Mouse (Mus musculus): ENCODE data around the gene Map3k4. TPM values are rescaled to one million over a fixed set of nuclear protein-coding genes. Genes with fewer than 3 reads are reported as not detected.

Map3k4 gene
- polyA plus RNA-seq, 1 experiment from 2014 or later = 39.2 TPM

- Histone ChIP-seq H3K36me3 (ENCODE audit: control insufficient read depth, insufficient read depth, low read length) (peaks cover 28% of the 10 kb centered on the region), H3K27ac (replicated peaks in 1 of 2; ENCODE audit: control insufficient read depth in 1 of 2, insufficient read depth in 1 of 2, low read depth in 2 of 2, low read length in 2 of 2) (0 out of 4 replicates have a peak overlapping the region, but pooled peaks of 1 of the 2 experiments have one; percentile 4), H3K9me3 (ENCODE audit: control insufficient read depth, low read length) (no peaks in the 10 kb centered on the region), H3K4me2 (ENCODE audit: low read length) (no peak overlapping the region), H3K9ac (ENCODE audit: low read length) (0 out of 2 replicates have a peak overlapping the region, but pooled peaks have one; percentile 25), H3K27me3 (ENCODE audit: control insufficient read depth, insufficient read depth, low read length) (no peaks in the 10 kb centered on the region), H3K4me1 (ENCODE audit: control insufficient read depth in 2 of 2, insufficient read depth in 2 of 2, low read length in 2 of 2) (peaks cover 12 to 19% of the 10 kb centered on the region in 2 experiments), H3K4me3 (ENCODE audit: control insufficient read depth in 1 of 2, insufficient read depth in 1 of 2, low read depth in 1 of 2, low read length in 2 of 2) (no peak overlapping the region)
- peak; percentile 41; the same call in 1 of the 2 replicates for ATAC-seq (ENCODE audit: insufficient number of reproducible peaks, insufficient read depth, low FRiP score, low read depth)
- WGBS = 50% methylated on average over 10 of the region's 10 CpGs
These were observed 38.8 kb downstream of the Map3k4 start for GRCm38 (mm10) chr17:12279810-12280209.

GRCm38 (mm10) chr17:12278073-12278472, 40.5 kb downstream of the Map3k4 start:
- Histone ChIP-seq H3K9me3 (ENCODE audit: control insufficient read depth, low read length) (no peaks in the 10 kb centered on the region), H3K4me1 (ENCODE audit: control insufficient read depth in 2 of 2, insufficient read depth in 2 of 2, low read length in 2 of 2) (peaks cover 12 to 19% of the 10 kb centered on the region in 2 experiments), H3K27me3 (ENCODE audit: control insufficient read depth, insufficient read depth, low read length) (no peaks in the 10 kb centered on the region), H3K27ac (replicated peaks in 1 of 2; ENCODE audit: control insufficient read depth in 1 of 2, insufficient read depth in 1 of 2, low read depth in 2 of 2, low read length in 2 of 2) (no peak overlapping the region), H3K4me2 (ENCODE audit: low read length) (no peak overlapping the region), H3K4me3 (ENCODE audit: control insufficient read depth in 1 of 2, insufficient read depth in 1 of 2, low read depth in 1 of 2, low read length in 2 of 2) (no peak overlapping the region), H3K36me3 (ENCODE audit: control insufficient read depth, insufficient read depth, low read length) (peaks cover 33% of the 10 kb centered on the region), H3K9ac (ENCODE audit: low read length) (no peak overlapping the region)
- whole genome bisulfite sequencing = 58% methylated on average over 5 of the region's 5 CpGs
- ATAC-seq (ENCODE audit: insufficient number of reproducible peaks, insufficient read depth, low FRiP score, low read depth) = no peak

GRCm38 (mm10) chr17:12277297-12277696, 41.3 kb downstream of the Map3k4 start:
- ATAC-seq (ENCODE audit: insufficient number of reproducible peaks, insufficient read depth, low FRiP score, low read depth) = no peak
- peaks cover 37% of the 10 kb centered on the region for H3K36me3 ChIP-seq (ENCODE audit: control insufficient read depth, insufficient read depth, low read length)
- 88% methylated on average over 4 of the region's 4 CpGs for WGBS
- H3K27me3 ChIP-seq (ENCODE audit: control insufficient read depth, insufficient read depth, low read length) = no peaks in the 10 kb centered on the region
- no peaks in the 10 kb centered on the region for H3K9me3 ChIP-seq (ENCODE audit: control insufficient read depth, low read length)
- H3K4me1 ChIP-seq (ENCODE audit: control insufficient read depth in 2 of 2, insufficient read depth in 2 of 2, low read length in 2 of 2) = peaks cover 12 to 19% of the 10 kb centered on the region in 2 experiments
- no peak overlapping the region for H3K27ac ChIP-seq (replicated peaks in 1 of 2; ENCODE audit: control insufficient read depth in 1 of 2, insufficient read depth in 1 of 2, low read depth in 2 of 2, low read length in 2 of 2)
- no peak overlapping the region for H3K4me2 ChIP-seq (ENCODE audit: low read length)
- H3K4me3 ChIP-seq (ENCODE audit: control insufficient read depth in 1 of 2, insufficient read depth in 1 of 2, low read depth in 1 of 2, low read length in 2 of 2) = no peak overlapping the region
- H3K9ac ChIP-seq (ENCODE audit: low read length) = no peak overlapping the region

- H3K4me2 ChIP-seq (ENCODE audit: low read length) = no peak overlapping the region
- WGBS = 89% methylated on average over 11 of the region's 11 CpGs
- ATAC-seq (ENCODE audit: insufficient number of reproducible peaks, insufficient read depth, low FRiP score, low read depth) = no peak
- no peaks in the 10 kb centered on the region for H3K9me3 ChIP-seq (ENCODE audit: control insufficient read depth, low read length)
- no peak overlapping the region for H3K9ac ChIP-seq (ENCODE audit: low read length)
- H3K36me3 ChIP-seq (ENCODE audit: control insufficient read depth, insufficient read depth, low read length) = peaks cover 44% of the 10 kb centered on the region
- H3K4me1 ChIP-seq (ENCODE audit: control insufficient read depth in 2 of 2, insufficient read depth in 2 of 2, low read length in 2 of 2) = peaks cover 12 to 19% of the 10 kb centered on the region in 2 experiments
- no peak overlapping the region for H3K27ac ChIP-seq (replicated peaks in 1 of 2; ENCODE audit: control insufficient read depth in 1 of 2, insufficient read depth in 1 of 2, low read depth in 2 of 2, low read length in 2 of 2)
- H3K27me3 ChIP-seq (ENCODE audit: control insufficient read depth, insufficient read depth, low read length) = no peaks in the 10 kb centered on the region
- no peak overlapping the region for H3K4me3 ChIP-seq (ENCODE audit: control insufficient read depth in 1 of 2, insufficient read depth in 1 of 2, low read depth in 1 of 2, low read length in 2 of 2)
These were observed 41.9 kb downstream of the Map3k4 start for GRCm38 (mm10) chr17:12276496-12277200.

- H3K4me3 ChIP-seq (ENCODE audit: control insufficient read depth in 1 of 2, insufficient read depth in 1 of 2, low read depth in 1 of 2, low read length in 2 of 2) = no peak overlapping the region
- H3K4me2 ChIP-seq (ENCODE audit: low read length) = no peak overlapping the region
- H3K9ac ChIP-seq (ENCODE audit: low read length) = no peak overlapping the region
- 59% methylated on average over 9 of the region's 9 CpGs for WGBS
- ATAC-seq (ENCODE audit: insufficient number of reproducible peaks, insufficient read depth, low FRiP score, low read depth) = no peak
- peaks cover 53% of the 10 kb centered on the region for H3K36me3 ChIP-seq (ENCODE audit: control insufficient read depth, insufficient read depth, low read length)
- no peaks in the 10 kb centered on the region for H3K9me3 ChIP-seq (ENCODE audit: control insufficient read depth, low read length)
- no peaks in the 10 kb centered on the region for H3K27me3 ChIP-seq (ENCODE audit: control insufficient read depth, insufficient read depth, low read length)
- no peak overlapping the region for H3K27ac ChIP-seq (replicated peaks in 1 of 2; ENCODE audit: control insufficient read depth in 1 of 2, insufficient read depth in 1 of 2, low read depth in 2 of 2, low read length in 2 of 2)
- peaks cover 12 to 19% of the 10 kb centered on the region in 2 experiments for H3K4me1 ChIP-seq (ENCODE audit: control insufficient read depth in 2 of 2, insufficient read depth in 2 of 2, low read length in 2 of 2)
These were observed 42.8 kb downstream of the Map3k4 start for GRCm38 (mm10) chr17:12275756-12276155.

- Histone ChIP-seq H3K9ac (ENCODE audit: low read length) (no peak overlapping the region), H3K4me3 (ENCODE audit: control insufficient read depth in 1 of 2, insufficient read depth in 1 of 2, low read depth in 1 of 2, low read length in 2 of 2) (no peak overlapping the region), H3K27me3 (ENCODE audit: control insufficient read depth, insufficient read depth, low read length) (no peaks in the 10 kb centered on the region), H3K36me3 (ENCODE audit: control insufficient read depth, insufficient read depth, low read length) (peaks cover 66% of the 10 kb centered on the region), H3K9me3 (ENCODE audit: control insufficient read depth, low read length) (no peaks in the 10 kb centered on the region), H3K4me2 (ENCODE audit: low read length) (no peak overlapping the region), H3K27ac (replicated peaks in 1 of 2; ENCODE audit: control insufficient read depth in 1 of 2, insufficient read depth in 1 of 2, low read depth in 2 of 2, low read length in 2 of 2) (no peak overlapping the region), H3K4me1 (ENCODE audit: control insufficient read depth in 2 of 2, insufficient read depth in 2 of 2, low read length in 2 of 2) (peaks cover 2 to 3% of the 10 kb centered on the region in 2 experiments; a peak in 2 of 4 replicates)
- no peak for ATAC-seq (ENCODE audit: insufficient number of reproducible peaks, insufficient read depth, low FRiP score, low read depth)
- 77% methylated on average over 5 of the region's 5 CpGs for WGBS
These were observed 45.6 kb downstream of the Map3k4 start for GRCm38 (mm10) chr17:12273032-12273431.

GRCm38 (mm10) chr17:12271805-12272204, 46.8 kb downstream of the Map3k4 start:
- Histone ChIP-seq H3K4me2 (ENCODE audit: low read length) (no peak overlapping the region), H3K9me3 (ENCODE audit: control insufficient read depth, low read length) (no peaks in the 10 kb centered on the region), H3K4me3 (ENCODE audit: control insufficient read depth in 1 of 2, insufficient read depth in 1 of 2, low read depth in 1 of 2, low read length in 2 of 2) (no peak overlapping the region), H3K36me3 (ENCODE audit: control insufficient read depth, insufficient read depth, low read length) (peaks cover 56% of the 10 kb centered on the region), H3K27ac (replicated peaks in 1 of 2; ENCODE audit: control insufficient read depth in 1 of 2, insufficient read depth in 1 of 2, low read depth in 2 of 2, low read length in 2 of 2) (no peak overlapping the region), H3K9ac (ENCODE audit: low read length) (no peak overlapping the region), H3K4me1 (ENCODE audit: control insufficient read depth in 2 of 2, insufficient read depth in 2 of 2, low read length in 2 of 2) (peaks cover 6% of the 10 kb centered on the region in 2 experiments; a peak in 3 of 4 replicates), H3K27me3 (ENCODE audit: control insufficient read depth, insufficient read depth, low read length) (no peaks in the 10 kb centered on the region)
- 95% methylated on average over 18 of the region's 18 CpGs for WGBS
- ATAC-seq (ENCODE audit: insufficient number of reproducible peaks, insufficient read depth, low FRiP score, low read depth) = no peak
